Mouse (Mus musculus) ES-Bruce4 (cell line): ENCODE measurements around the gene Stox1.

Experiments used
- CTCF ChIP-seq: IDR thresholded peaks from one replicate; pipeline ENCODE4 v1.8.1; 2011; ENCODE audit warnings: low read depth, low read length
- EP300 ChIP-seq: IDR thresholded peaks from 2 replicates; pipeline ENCODE4 v1.6.1; 2011; ENCODE audit warnings: low read depth, low read length; ENCODE audit not compliant: insufficient read depth
- POLR2A ChIP-seq: IDR thresholded peaks from one replicate; pipeline ENCODE4 v1.8.1; 2011; ENCODE audit warnings: low read length; ENCODE audit not compliant: insufficient read depth

GRCm38 (mm10) chr10:62651961-62652360 is 74.0 kb downstream of the Stox1 start:
- no peak for TF ChIP-seq CTCF
- TF ChIP-seq EP300 = no peak
- TF ChIP-seq POLR2A = no peak
